Mouse (Mus musculus): ENCODE measurements around the gene Rdh13. TPM values are rescaled to one million over a fixed set of nuclear protein-coding genes. Genes with fewer than 3 reads are reported as not detected.
A peak's percentile ranks its signal among the peaks of the same experiment; 100 is the strongest.

Rdh13 gene
- 12.8 and 16.4 TPM in 2 replicates for polyA plus RNA-seq (2012; rRNA removed)

DNA sequence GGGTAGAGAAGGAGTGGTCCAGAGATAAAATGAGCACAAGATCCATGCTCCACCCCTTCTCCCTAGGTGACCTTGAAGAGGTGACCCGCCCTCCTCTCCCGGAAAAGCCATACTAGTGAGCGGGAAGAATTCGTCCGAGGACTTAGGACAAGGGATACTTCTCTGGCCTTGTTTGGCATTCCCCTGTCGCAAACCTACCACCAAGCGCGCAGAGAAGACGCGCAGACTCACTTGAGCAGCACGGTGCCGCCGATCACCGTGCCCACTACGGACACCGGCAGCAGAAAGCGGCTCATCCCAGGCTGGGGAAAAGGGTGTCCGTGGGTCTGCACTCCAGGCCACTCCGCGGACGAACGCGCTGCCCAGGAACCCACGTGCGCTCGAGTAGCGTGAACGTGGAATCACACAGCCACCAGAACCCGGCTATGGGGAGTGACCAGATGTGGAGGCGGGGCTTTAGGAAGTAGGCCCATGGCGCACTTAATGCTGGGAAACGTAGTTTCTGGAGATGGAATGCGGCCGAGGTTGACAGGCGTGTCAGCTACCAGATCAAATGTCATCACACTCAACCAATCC, at the start of gene Rdh13:
TSS of gene Rdh13 (minus strand) at position 434 of the 576 bp plus-strand sequence.
- peak; percentile 71; the same call in 1 of the 2 replicates for TF ChIP-seq POLR2A (IDR thresholded peaks at IDR 0.05; ENCODE audit: borderline replicate concordance, extremely low read depth, low read depth, low read length)
- TF ChIP-seq CTCF (IDR thresholded peaks at IDR 0.05; ENCODE audit: insufficient read depth, low read length): no peak
- peak; percentile 83 for DNase-seq
- H3K4me1 ChIP-seq (ENCODE audit: control insufficient read depth, insufficient read depth, low read length): 0 out of 2 replicates have a peak, but pooled peaks cover 2% of the 10 kb centered on the region
- WGBS: under 1% methylated on average over 35 of the region's 35 CpGs
- H3K4me3 ChIP-seq (replicated peaks; ENCODE audit: extremely low read depth, low read depth, low read length): peak within 1 kb of the TSS; percentile 94

GRCm38 (mm10) chr7:4493991-4494390, 48.5 kb upstream of the Rdh13 start:
- Histone ChIP-seq H3K4me3 (replicated peaks; ENCODE audit: extremely low read depth, low read depth, low read length) (no peak overlapping the region), H3K4me1 (ENCODE audit: control insufficient read depth, insufficient read depth, low read length) (peaks cover 26% of the 10 kb centered on the region)
- WGBS: 6% methylated on average over 1 of the region's 1 CpGs
- TF ChIP-seq POLR2A (IDR thresholded peaks at IDR 0.05; ENCODE audit: borderline replicate concordance, extremely low read depth, low read depth, low read length): no peak
- no peak for TF ChIP-seq CTCF (IDR thresholded peaks at IDR 0.05; ENCODE audit: insufficient read depth, low read length)
- no peak for DNase-seq

- no peak overlapping the region for H3K4me3 ChIP-seq (replicated peaks; ENCODE audit: extremely low read depth, low read depth, low read length)
- TF ChIP-seq CTCF (IDR thresholded peaks at IDR 0.05; ENCODE audit: insufficient read depth, low read length): no peak
- TF ChIP-seq POLR2A (IDR thresholded peaks at IDR 0.05; ENCODE audit: borderline replicate concordance, extremely low read depth, low read depth, low read length): no peak
- 58% methylated on average over 13 of the region's 13 CpGs for WGBS
- no peak for DNase-seq
- H3K4me1 ChIP-seq (ENCODE audit: control insufficient read depth, insufficient read depth, low read length): peaks cover 20% of the 10 kb centered on the region
Observed at GRCm38 (mm10) chr7:4492284-4493224, 47.1 kb upstream of the Rdh13 start.

DNA sequence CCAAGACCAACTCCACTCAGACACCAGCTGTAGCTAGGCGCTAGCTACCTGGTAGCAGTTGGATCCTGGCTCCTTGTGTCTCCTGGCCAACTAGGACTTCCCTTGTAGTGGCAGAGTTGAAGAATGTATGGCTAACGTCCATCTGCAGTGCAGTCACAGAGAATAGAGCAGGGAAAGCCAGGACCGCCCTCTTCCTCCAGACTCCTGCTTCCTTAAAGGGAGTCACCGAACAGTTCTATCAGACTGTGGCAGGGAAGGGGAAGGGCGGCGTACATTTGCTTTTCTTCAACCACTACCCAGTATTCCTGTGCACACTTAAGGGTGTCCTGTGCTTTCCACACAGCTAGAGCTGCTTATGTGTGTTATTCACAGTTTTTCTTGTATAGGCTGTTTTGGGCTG, 45.9 kb upstream of the Rdh13 start:
- DNase-seq: no peak
- no peak overlapping the region for H3K4me3 ChIP-seq (replicated peaks; ENCODE audit: extremely low read depth, low read depth, low read length)
- TF ChIP-seq CTCF (IDR thresholded peaks at IDR 0.05; ENCODE audit: insufficient read depth, low read length) (no peak), POLR2A (IDR thresholded peaks at IDR 0.05; ENCODE audit: borderline replicate concordance, extremely low read depth, low read depth, low read length) (no peak)
- 36% methylated on average over 6 of the region's 6 CpGs for WGBS
- peaks cover 15% of the 10 kb centered on the region for H3K4me1 ChIP-seq (ENCODE audit: control insufficient read depth, insufficient read depth, low read length)

GRCm38 (mm10) chr7:4482281-4482680, 36.8 kb upstream of the Rdh13 start:
- DNase-seq: no peak
- TF ChIP-seq CTCF (IDR thresholded peaks at IDR 0.05; ENCODE audit: insufficient read depth, low read length): no peak
- no peak for TF ChIP-seq POLR2A (IDR thresholded peaks at IDR 0.05; ENCODE audit: borderline replicate concordance, extremely low read depth, low read depth, low read length)
- no peak overlapping the region for H3K4me3 ChIP-seq (replicated peaks; ENCODE audit: extremely low read depth, low read depth, low read length)
- WGBS: 84% methylated on average over 12 of the region's 12 CpGs
- H3K4me1 ChIP-seq (ENCODE audit: control insufficient read depth, insufficient read depth, low read length): peaks cover 4% of the 10 kb centered on the region; the same call in 1 of the 2 replicates

DNA sequence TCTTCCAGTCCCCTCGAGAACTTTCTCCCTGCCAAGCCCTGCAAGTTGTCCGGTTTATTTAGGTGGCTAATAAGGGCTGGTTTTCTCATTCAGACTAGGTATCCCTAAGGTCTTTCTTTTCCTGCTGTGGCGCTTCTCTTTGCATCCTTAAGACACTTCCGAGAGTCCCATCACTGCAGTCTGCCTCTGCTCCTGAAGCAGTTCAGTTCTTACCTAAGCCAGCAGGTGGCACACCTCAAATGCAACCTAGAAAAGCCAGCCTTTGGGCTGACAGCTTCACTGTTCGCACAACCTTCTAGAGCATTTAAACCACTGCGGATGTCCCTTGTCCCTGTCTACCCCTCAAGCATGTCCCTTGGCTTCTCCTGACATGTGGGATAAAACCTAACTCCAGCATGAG, 34.2 kb upstream of the Rdh13 start:
- DNase-seq: no peak
- TF ChIP-seq POLR2A (IDR thresholded peaks at IDR 0.05; ENCODE audit: borderline replicate concordance, extremely low read depth, low read depth, low read length) (no peak), CTCF (IDR thresholded peaks at IDR 0.05; ENCODE audit: insufficient read depth, low read length) (peak; percentile 62)
- H3K4me1 ChIP-seq (ENCODE audit: control insufficient read depth, insufficient read depth, low read length): peaks cover 4% of the 10 kb centered on the region; the same call in 1 of the 2 replicates
- 27% methylated on average over 6 of the region's 6 CpGs for WGBS
- no peak overlapping the region for H3K4me3 ChIP-seq (replicated peaks; ENCODE audit: extremely low read depth, low read depth, low read length)

DNA sequence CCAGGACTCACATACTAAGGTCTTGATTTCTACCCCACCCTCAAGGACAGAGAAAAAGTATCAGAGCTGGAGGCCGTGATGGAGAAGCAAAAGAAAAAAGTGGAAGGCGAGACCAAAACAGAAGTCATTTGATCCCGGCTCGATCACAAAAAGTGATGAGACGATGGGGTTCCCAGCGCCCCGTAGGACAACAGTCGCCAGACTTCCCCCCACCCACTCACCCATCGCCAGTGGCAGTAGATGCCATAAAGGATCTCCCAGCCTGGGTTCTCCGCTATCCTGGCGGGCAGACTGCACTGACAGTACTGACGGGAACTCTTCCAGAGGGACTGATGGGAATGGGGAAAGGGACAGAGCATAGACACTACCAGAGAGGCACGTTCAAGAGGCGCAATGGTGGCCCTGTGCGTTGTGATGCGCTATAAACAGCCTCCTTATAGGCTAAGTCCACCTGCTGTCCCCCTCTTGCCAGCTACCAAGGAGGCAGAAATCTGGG, 33.4 kb upstream of the Rdh13 start:
- TF ChIP-seq CTCF (IDR thresholded peaks at IDR 0.05; ENCODE audit: insufficient read depth, low read length): no peak
- no peak for TF ChIP-seq POLR2A (IDR thresholded peaks at IDR 0.05; ENCODE audit: borderline replicate concordance, extremely low read depth, low read depth, low read length)
- WGBS: 16% methylated on average over 16 of the region's 16 CpGs
- peak overlapping the region; percentile 33 for H3K4me3 ChIP-seq (replicated peaks; ENCODE audit: extremely low read depth, low read depth, low read length)
- no peak for DNase-seq
- peaks cover 4% of the 10 kb centered on the region; the same call in 1 of the 2 replicates for H3K4me1 ChIP-seq (ENCODE audit: control insufficient read depth, insufficient read depth, low read length)

GRCm38 (mm10) chr7:4478021-4478795, 32.8 kb upstream of the Rdh13 start:
- Histone ChIP-seq H3K4me3 (replicated peaks; ENCODE audit: extremely low read depth, low read depth, low read length) (peak overlapping the region; percentile 33), H3K4me1 (ENCODE audit: control insufficient read depth, insufficient read depth, low read length) (peaks cover 4% of the 10 kb centered on the region; the same call in 1 of the 2 replicates)
- WGBS: 7% methylated on average over 39 of the region's 39 CpGs
- peak; percentile 61 for DNase-seq
- TF ChIP-seq CTCF (IDR thresholded peaks at IDR 0.05; ENCODE audit: insufficient read depth, low read length): no peak
- peak; percentile 55; the same call in 1 of the 2 replicates for TF ChIP-seq POLR2A (IDR thresholded peaks at IDR 0.05; ENCODE audit: borderline replicate concordance, extremely low read depth, low read depth, low read length)

GRCm38 (mm10) chr7:4473940-4474339, 28.5 kb upstream of the Rdh13 start:
- no peak for DNase-seq
- no peak overlapping the region for H3K4me3 ChIP-seq (replicated peaks; ENCODE audit: extremely low read depth, low read depth, low read length)
- H3K4me1 ChIP-seq (ENCODE audit: control insufficient read depth, insufficient read depth, low read length): peaks cover 13% of the 10 kb centered on the region
- TF ChIP-seq CTCF (IDR thresholded peaks at IDR 0.05; ENCODE audit: insufficient read depth, low read length): no peak
- TF ChIP-seq POLR2A (IDR thresholded peaks at IDR 0.05; ENCODE audit: borderline replicate concordance, extremely low read depth, low read depth, low read length): no peak
- 40% methylated on average over 19 of the region's 19 CpGs for WGBS

Measured in lung, adult 2 months (tissue).